Mouse (Mus musculus) forebrain, embryonic 14.5 days (tissue): Measurements from ENCODE around the gene Spindoc. TPM values are rescaled to one million over a fixed set of nuclear protein-coding genes. Genes with fewer than 3 reads are reported as not detected.

Experiments used
- ATAC-seq: fragments of 200-750 bp; cut with Nextera tagmentation; 2 replicates; pipeline ENCODE4 v1.8.0; 2017; ENCODE audit warnings: mild to moderate bottlenecking, moderate library complexity
- DNase-seq: peaks from one replicate; pipeline ENCODE4 v3.0.0-alpha.2; 2015; ENCODE audit warnings: low spot score
- H3K27ac ChIP-seq: fragments of 300-500 bp; sonication (generic); 2 replicates; pipeline ENCODE4 v1.5.1; 2014; ENCODE audit warnings: low read depth, mild to moderate bottlenecking, control low read depth, low read length, moderate library complexity
- H3K27me3 ChIP-seq: fragments of 300-500 bp; sonication (generic); replicated peaks from 2 replicates; pipeline ENCODE4 v1.6.1; 2014; ENCODE audit warnings: low read length, control low read depth, mixed read lengths; ENCODE audit not compliant: control insufficient read depth, insufficient read depth
- H3K36me3 ChIP-seq: fragments of 300-500 bp; sonication (generic); 2 replicates; pipeline ENCODE4 v1.6.1; 2014; ENCODE audit warnings: low read length, control low read depth; ENCODE audit not compliant: control insufficient read depth, insufficient read depth
- H3K4me1 ChIP-seq: fragments of 300-500 bp; sonication (generic); 2 replicates; pipeline ENCODE4 v1.6.1; 2014; ENCODE audit warnings: antibody characterized with exemption, low read length, control low read depth; ENCODE audit not compliant: control insufficient read depth, insufficient read depth
- H3K4me2 ChIP-seq: fragments of 300-500 bp; sonication (generic); 2 replicates; pipeline ENCODE4 v1.6.1; 2014; ENCODE audit warnings: mild to moderate bottlenecking, control low read depth, low read length
- H3K4me3 ChIP-seq: fragments of 300-500 bp; sonication (generic); 2 replicates; pipeline ENCODE4 v1.5.1; 2014; ENCODE audit warnings: low read depth, low read length, control low read depth
- H3K9ac ChIP-seq: fragments of 300-500 bp; sonication (generic); 2 replicates; pipeline ENCODE4 v1.6.1; 2014; ENCODE audit warnings: mild to moderate bottlenecking, low read length, control low read depth, moderate library complexity
- H3K9me3 ChIP-seq: fragments of 300-500 bp; sonication (generic); replicated peaks from 2 replicates; pipeline ENCODE4 v1.6.1; 2016; ENCODE audit warnings: low read length, control low read depth, mixed read lengths; ENCODE audit not compliant: control insufficient read depth
- WGBS: fragments of 180-500 bp; shearing (Covaris S2); extraction: QIAGEN DNeasy Blood & Tissue Kit; methylation state at CpG from one replicate; pipeline ENCODE4 v1.1.7; 2014; 5-methylcytosine and 5-hydroxymethylcytosine counted together
- polyA plus RNA-seq: library from polyadenylated mRNA; unstranded; fragments of >200 nt; fragmentation: Nextera tagmentation; extraction: Ambion mirVana; gene quantifications from 2 replicates; pipeline ENCODE4 v1.2.1, GENCODE M21; 2014

Spindoc gene
- polyA plus RNA-seq, 1 experiment from 2014 or later = 36.2 TPM

- H3K27ac ChIP-seq = peak overlapping the region; percentile 93
- ATAC-seq = peak; percentile 30
Observed at GRCm38 (mm10) chr19:7421602-7422591, 39.1 kb upstream of the Spindoc start.

GRCm38 (mm10) chr19:7420841-7421601 lies 38.2 kb upstream of the Spindoc start:
- Histone ChIP-seq H3K27me3 (no peaks in the 10 kb centered on the region), H3K4me2 (peak overlapping the region; percentile 60), H3K4me1 (peaks cover 60% of the 10 kb centered on the region), H3K9me3 (no peaks in the 10 kb centered on the region), H3K4me3 (peak overlapping the region; percentile 32), H3K36me3 (peaks cover 59% of the 10 kb centered on the region), H3K27ac (peak overlapping the region; percentile 93), H3K9ac (peak overlapping the region; percentile 79)
- DNase-seq = no peak
- no peak for ATAC-seq
- WGBS = 43% methylated on average over 27 of the region's 27 CpGs

More at GRCm38 (mm10) chr19:7421602-7422591, 39.1 kb upstream of the Spindoc start:
- 3% methylated on average over 47 of the region's 48 CpGs for WGBS
- H3K9me3 ChIP-seq = no peaks in the 10 kb centered on the region
- H3K9ac ChIP-seq = peak overlapping the region; percentile 79
- peaks cover 68% of the 10 kb centered on the region for H3K36me3 ChIP-seq
- peak; percentile 80 for DNase-seq
- H3K4me1 ChIP-seq = peaks cover 53% of the 10 kb centered on the region
- H3K27me3 ChIP-seq = no peaks in the 10 kb centered on the region
- H3K4me3 ChIP-seq = peak overlapping the region; percentile 32
- peak overlapping the region; percentile 60 for H3K4me2 ChIP-seq

GRCm38 (mm10) chr19:7420108-7420507 lies 37.3 kb upstream of the Spindoc start:
- H3K27me3 ChIP-seq = no peaks in the 10 kb centered on the region
- H3K36me3 ChIP-seq = peaks cover 51% of the 10 kb centered on the region
- peak overlapping the region; percentile 83 for H3K4me3 ChIP-seq
- peak overlapping the region; percentile 93 for H3K4me2 ChIP-seq
- no peaks in the 10 kb centered on the region for H3K9me3 ChIP-seq
- DNase-seq (no peak), ATAC-seq (no peak)
- peaks cover 61% of the 10 kb centered on the region for H3K4me1 ChIP-seq
- H3K9ac ChIP-seq = peak overlapping the region; percentile 99
- WGBS = 51% methylated on average over 12 of the region's 12 CpGs
- H3K27ac ChIP-seq = peak overlapping the region; percentile 99

- Histone ChIP-seq H3K27ac (peak overlapping the region; percentile 99), H3K27me3 (no peaks in the 10 kb centered on the region), H3K9me3 (no peaks in the 10 kb centered on the region), H3K36me3 (peaks cover 41% of the 10 kb centered on the region), H3K4me1 (peaks cover 59% of the 10 kb centered on the region), H3K4me3 (peak overlapping the region; percentile 83), H3K9ac (peak overlapping the region; percentile 99), H3K4me2 (peak overlapping the region; percentile 93)
- WGBS = 32% methylated on average over 6 of the region's 6 CpGs
- ATAC-seq = no peak
- no peak for DNase-seq
Observed at GRCm38 (mm10) chr19:7419134-7419533, 36.3 kb upstream of the Spindoc start.

- Histone ChIP-seq H3K9ac (peak overlapping the region; percentile 99), H3K4me2 (peak overlapping the region; percentile 93), H3K27me3 (no peaks in the 10 kb centered on the region), H3K27ac (peak overlapping the region; percentile 99), H3K9me3 (no peaks in the 10 kb centered on the region), H3K36me3 (peaks cover 32% of the 10 kb centered on the region), H3K4me3 (peak overlapping the region; percentile 83), H3K4me1 (peaks cover 49% of the 10 kb centered on the region)
- WGBS = under 1% methylated on average over 42 of the region's 59 CpGs
- ATAC-seq (peak; percentile 71), DNase-seq (peak; percentile 92)
Observed at GRCm38 (mm10) chr19:7417911-7418849, 35.4 kb upstream of the Spindoc start.

GRCm38 (mm10) chr19:7416834-7417735 lies 34.3 kb upstream of the Spindoc start, which contains the start of gene 2700081O15Rik:
Gene 2700081O15Rik, plus strand, starts transcription at chr19:7417625.
- Histone ChIP-seq H3K36me3 (peaks cover 21% of the 10 kb centered on the region), H3K27ac (peak within 1 kb of the TSS; percentile 99), H3K4me2 (peak within 1 kb of the TSS; percentile 93), H3K4me3 (peak within 1 kb of the TSS; percentile 83), H3K9ac (peak within 1 kb of the TSS; percentile 99), H3K4me1 (peaks cover 38% of the 10 kb centered on the region), H3K27me3 (no peaks in the 10 kb centered on the region), H3K9me3 (no peaks in the 10 kb centered on the region)
- under 1% methylated on average over 102 of the region's 107 CpGs for WGBS
- DNase-seq = peak; percentile 92
- ATAC-seq = peak; percentile 64

- Histone ChIP-seq H3K36me3 (peaks cover 12% of the 10 kb centered on the region), H3K4me3 (peak overlapping the region; percentile 83), H3K9ac (peak overlapping the region; percentile 99), H3K27ac (peak overlapping the region; percentile 99), H3K4me1 (peaks cover 29% of the 10 kb centered on the region), H3K27me3 (no peaks in the 10 kb centered on the region), H3K4me2 (peak overlapping the region; percentile 93), H3K9me3 (no peaks in the 10 kb centered on the region)
- DNase-seq = no peak
- no peak for ATAC-seq
- 37% methylated on average over 22 of the region's 22 CpGs for WGBS
Observed at GRCm38 (mm10) chr19:7415916-7416833, 33.4 kb upstream of the Spindoc start.
